Mouse (Mus musculus) lung, adult 2 months (tissue): ENCODE results near the gene Cdk12.

Experiments
- CTCF ChIP-seq: fragments of 200-500 bp; IDR thresholded peaks from 2 replicates; pipeline ENCODE4 v1.5.1; 2011; ENCODE audit warnings: mild to moderate bottlenecking, low read length, control low read depth; ENCODE audit not compliant: insufficient read depth
- POLR2A ChIP-seq: fragments of 200-500 bp; IDR thresholded peaks from 2 replicates; pipeline ENCODE4 v1.6.1; 2011; ENCODE audit warnings: low read depth, mild to moderate bottlenecking, control low read depth, low read length, borderline replicate concordance; ENCODE audit errors: extremely low read depth

DNA sequence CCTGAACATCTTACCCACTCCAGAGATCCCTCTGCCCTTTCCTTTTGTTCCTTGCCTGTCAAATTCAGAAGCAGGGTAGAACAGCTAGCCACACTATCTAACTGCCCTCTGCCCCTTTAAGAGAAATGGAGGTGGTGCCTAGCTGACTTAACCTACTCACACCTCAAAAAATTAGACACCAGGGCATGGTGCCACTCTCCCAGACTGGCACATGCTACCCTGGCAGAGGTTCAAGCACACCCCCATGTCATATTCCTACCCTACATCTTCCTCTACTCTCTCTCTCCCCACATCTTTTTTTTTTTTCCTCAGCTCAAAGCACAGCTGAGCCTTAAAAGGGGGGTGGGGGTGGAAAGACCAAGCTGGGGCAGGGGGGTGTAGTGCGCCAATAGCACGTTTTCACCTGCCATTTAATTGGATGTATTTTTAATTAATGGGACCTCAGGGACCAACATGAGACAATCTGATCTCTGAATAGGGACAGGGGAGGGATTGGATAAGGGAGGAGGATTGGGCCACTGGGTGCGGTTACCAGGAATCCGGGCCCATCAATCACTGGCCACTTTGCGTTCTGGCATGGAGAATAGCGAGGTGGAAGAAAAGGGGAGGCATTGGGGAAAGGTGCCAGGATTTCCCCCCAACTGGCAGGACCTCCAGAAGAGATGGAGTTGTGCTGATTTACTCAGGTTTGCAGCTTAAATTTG, 64.0 kb downstream of the Cdk12 start:
- TF ChIP-seq CTCF (no peak), POLR2A (no peak)
